Mouse (Mus musculus) CH12.LX (cell line): ENCODE data around the gene Taok2. TPM values are rescaled to one million over a fixed set of nuclear protein-coding genes. Genes with fewer than 3 reads are reported as not detected.

Source experiments
- DNase-seq: peaks from one replicate; pipeline ENCODE4 v3.0.0-alpha.2; 2013; ENCODE audit errors: extremely low read depth
- H3K27ac ChIP-seq: 2 replicates; pipeline ENCODE4 v1.5.1; 2012; ENCODE audit warnings: low read depth, mild to moderate bottlenecking, control low read depth, moderate library complexity; ENCODE audit not compliant: insufficient read depth
- H3K27me3 ChIP-seq: replicated peaks from 2 replicates; pipeline ENCODE3; 2012; ENCODE audit warnings: inconsistent platforms
- H3K36me3 ChIP-seq, 2 experiments: replicated peaks in 1 of 2; 2 replicates each; pipeline versions ENCODE3 to v1.6.1; 2012; ENCODE audit warnings: inconsistent platforms in 1 of 2, low read length in 1 of 2, mild to moderate bottlenecking in 1 of 2, mixed read lengths in 1 of 2, moderate library complexity in 1 of 2; ENCODE audit not compliant: control insufficient read depth in 1 of 2, insufficient read depth in 1 of 2
- H3K4me1 ChIP-seq, 2 experiments: 2 replicates each; pipeline ENCODE4 v1.6.1; 2012; ENCODE audit warnings: inconsistent platforms in 1 of 2, moderate library complexity in 1 of 2; ENCODE audit not compliant: insufficient read depth in 2 of 2, control insufficient read depth in 1 of 2
- H3K4me2 ChIP-seq: 2 replicates; pipeline ENCODE4 v1.6.1; 2012; ENCODE audit warnings: low read depth, mild to moderate bottlenecking, control low read depth; ENCODE audit not compliant: poor library complexity, insufficient read depth, severe bottlenecking
- H3K4me3 ChIP-seq, 3 experiments: fragments of 150-350 bp in 1 of 3; sonication (generic) in 1 of 3; replicated peaks in 1 of 3; 2 replicates each; pipeline versions ENCODE3 to v1.5.1; 2011 to 2012; ENCODE audit warnings: low read depth in 2 of 3, low read length in 2 of 3, mild to moderate bottlenecking in 2 of 3, moderate library complexity in 2 of 3, control low read depth in 1 of 3, improper control_type of control experiment in 1 of 3, inconsistent platforms in 1 of 3, mixed read lengths in 1 of 3; ENCODE audit not compliant: poor library complexity in 1 of 3
- H3K79me2 ChIP-seq: replicated peaks from 2 replicates; pipeline ENCODE4 v1.6.1; 2012; ENCODE audit warnings: mild to moderate bottlenecking, moderate library complexity; ENCODE audit not compliant: control insufficient read depth, poor library complexity, insufficient read depth, severe bottlenecking; ENCODE audit errors: extremely low read depth
- H3K9ac ChIP-seq: 2 replicates; pipeline ENCODE4 v1.6.1; 2012; ENCODE audit warnings: low read depth, mild to moderate bottlenecking, control low read depth, moderate library complexity; ENCODE audit not compliant: insufficient read depth
- H3K9me3 ChIP-seq: replicated peaks from 2 replicates; pipeline ENCODE3; 2012; ENCODE audit warnings: low read length, inconsistent platforms, mixed read lengths
- CTCF ChIP-seq, 2 experiments: IDR thresholded peaks in 1 of 2; conservative IDR thresholded peaks in 1 of 2; 2 replicates each; pipeline ENCODE4 v1.5.1; 2011 to 2012; ENCODE audit warnings: low read depth in 2 of 2, low read length in 2 of 2, improper control_type of control experiment in 1 of 2, inconsistent platforms in 1 of 2, mild to moderate bottlenecking in 1 of 2, moderate library complexity in 1 of 2
- GABPA ChIP-seq: IDR thresholded peaks from 2 replicates; pipeline ENCODE4 v1.6.1; 2012; ENCODE audit warnings: low read depth, low read length, improper control_type of control experiment, inconsistent platforms; ENCODE audit not compliant: insufficient replicate concordance
- HCFC1 ChIP-seq: IDR thresholded peaks from 2 replicates; pipeline ENCODE4 v1.6.1; 2012; ENCODE audit warnings: low read depth, mild to moderate bottlenecking, inconsistent platforms, low read length, improper control_type of control experiment
- MAZ ChIP-seq: IDR thresholded peaks from 2 replicates; pipeline ENCODE4 v1.6.1; 2012; ENCODE audit warnings: low read depth, mild to moderate bottlenecking, inconsistent platforms, low read length, improper control_type of control experiment, moderate library complexity
- MXI1 ChIP-seq: IDR thresholded peaks from 2 replicates; pipeline ENCODE4 v1.6.1; 2011; ENCODE audit warnings: mild to moderate bottlenecking, low read depth, low read length, improper control_type of control experiment
- MYC ChIP-seq: IDR thresholded peaks from 2 replicates; pipeline ENCODE4 v1.6.1; 2011; ENCODE audit warnings: low read depth, mild to moderate bottlenecking, improper control_type of control experiment, low read length
- NRF1 ChIP-seq: IDR thresholded peaks from 2 replicates; pipeline ENCODE4 v1.6.1; 2014; ENCODE audit warnings: low read depth, mild to moderate bottlenecking, inconsistent platforms, low read length, improper control_type of control experiment, moderate library complexity
- PAX5 ChIP-seq: IDR thresholded peaks from 2 replicates; pipeline ENCODE4 v1.6.1; 2012; ENCODE audit warnings: low read length, inconsistent platforms, mixed read lengths
- RAD21 ChIP-seq: IDR thresholded peaks from 2 replicates; pipeline ENCODE4 v1.6.1; 2011; ENCODE audit warnings: low read depth, mild to moderate bottlenecking, low read length, improper control_type of control experiment, moderate library complexity
- SIN3A ChIP-seq: IDR thresholded peaks from 2 replicates; pipeline ENCODE4 v1.6.1; 2012; ENCODE audit warnings: low read length, improper control_type of control experiment, inconsistent platforms
- SMC3 ChIP-seq: IDR thresholded peaks from 2 replicates; pipeline ENCODE4 v1.6.1; 2011; ENCODE audit warnings: low read depth, low read length, improper control_type of control experiment
- USF1 ChIP-seq: IDR thresholded peaks from 2 replicates; pipeline ENCODE4 v1.6.1; 2014; ENCODE audit warnings: low read depth, mild to moderate bottlenecking, inconsistent platforms, low read length, improper control_type of control experiment
- ZKSCAN1 ChIP-seq: IDR thresholded peaks from 2 replicates; pipeline ENCODE4 v1.6.1; 2012; ENCODE audit warnings: low read depth, inconsistent platforms, low read length, improper control_type of control experiment, borderline replicate concordance
- ZMIZ1 ChIP-seq: IDR thresholded peaks from 2 replicates; pipeline ENCODE4 v1.6.1; 2012; ENCODE audit warnings: low read depth, mild to moderate bottlenecking, inconsistent platforms, low read length, improper control_type of control experiment
- dilution Hi-C: fragments of 300-500 bp; cut with MboI; formaldehyde crosslinking; loops from 2 replicates; pipeline ENCODE4 v1.14.3; 2020; ENCODE audit warnings: low sequenced_read_pairs; ENCODE audit not compliant: extremely low pct_unique_long_range_greater_than_20kb, extremely low pct_ligation_motif_present
- in situ Hi-C: fragments of 300-500 bp; cut with MboI; formaldehyde crosslinking; loops from 3 replicates; pipeline ENCODE4 v1.14.3; 2019; ENCODE audit warnings: low sequenced_read_pairs, low pct_ligation_motif_present, low pct_unique_long_range_greater_than_20kb, mixed read lengths
- polyA plus RNA-seq: library from polyadenylated mRNA; unstranded; fragments of >175 nt; gene quantifications from 2 replicates; pipeline ENCODE4 v1.2.1, GENCODE M21; 2012; ENCODE audit warnings: low read depth; ENCODE audit not compliant: insufficient read length
- total RNA-seq, 2 experiments: library from RNA; depleted of rRNA; stranded (reverse); fragments of 300-350 nt in 1 of 2; fragments of >200 nt in 1 of 2; gene quantifications; 2 replicates each; pipeline ENCODE4 v1.2.3; 2012 to 2014

Taok2 gene
- total and polyA plus RNA-seq, 3 experiments, result 15.3 to 32.2 (median 28.5) TPM

- Histone ChIP-seq H3K4me3 (peak overlapping the region; percentile 75 to 97 (median 90)), H3K27ac (0 out of 2 replicates have a peak overlapping the region, but pooled peaks have one; percentile 11), H3K9me3 (no peaks in the 10 kb centered on the region), H3K4me2 (peak overlapping the region; percentile 79), H3K36me3 (peaks cover 24 to 51% of the 10 kb centered on the region in 2 experiments)
- TF ChIP-seq ZKSCAN1 (no peak), SMC3 (no peak), MAZ (no peak), MXI1 (peak; percentile 30; the same call in 1 of the 2 replicates), NRF1 (0 out of 2 replicates have a peak, but pooled peaks have one; percentile 23), MYC (no peak), GABPA (no peak), CTCF (conservative IDR thresholded peaks at IDR 0.05 in 1 of 2, IDR thresholded peaks at IDR 0.05 in 1 of 2; ENCODE audit: low read depth in 2 of 2, low read length in 2 of 2) (no peak), ZMIZ1 (no peak), RAD21 (no peak)
- TF ChIP-seq, all 38 proteins: peak for 2
- peak overlapping the region; percentile 99 for H3K9ac ChIP-seq
- dilution Hi-C loops (no loop called here), in situ Hi-C loops (no loop called here)
- H3K4me1 ChIP-seq, result peaks cover 8 to 53% of the 10 kb centered on the region in 2 experiments; a peak in 3 of 4 replicates
- H3K79me2 ChIP-seq, result peaks cover 32% of the 10 kb centered on the region
- DNase-seq, result no peak
- no peaks in the 10 kb centered on the region for H3K27me3 ChIP-seq
These were observed 747 bp downstream of the Taok2 start for GRCm38 (mm10) chr7:126883731-126884181.

- no peaks in the 10 kb centered on the region for H3K27me3 ChIP-seq
- peaks cover 32% of the 10 kb centered on the region for H3K79me2 ChIP-seq
- H3K4me2 ChIP-seq, result no peak overlapping the region
- no peaks in the 10 kb centered on the region for H3K9me3 ChIP-seq
- DNase-seq, result no peak
- peaks cover 8 to 39% of the 10 kb centered on the region in 2 experiments; a peak in 3 of 4 replicates for H3K4me1 ChIP-seq
- H3K27ac ChIP-seq, result no peak overlapping the region
- dilution Hi-C loops, result no loop called here
- no peak overlapping the region for H3K4me3 ChIP-seq
- in situ Hi-C loops, result no loop called here
- H3K36me3 ChIP-seq, result peaks cover 46 to 65% of the 10 kb centered on the region in 2 experiments
- H3K9ac ChIP-seq, result no peak overlapping the region
- no peak for TF ChIP-seq MXI1
- TF ChIP-seq SIN3A, result no peak
- no peak for TF ChIP-seq USF1
- no peak for TF ChIP-seq MAZ
- TF ChIP-seq GABPA, result no peak
- no peak for TF ChIP-seq PAX5
- no peak for TF ChIP-seq HCFC1
These were observed 3.5 kb downstream of the Taok2 start for GRCm38 (mm10) chr7:126881040-126881439.
